Mouse (Mus musculus) small intestine, adult 2 months (tissue): ENCODE measurements around the gene Olfr374.

Source experiments
- CTCF ChIP-seq: fragments of 200-500 bp; IDR thresholded peaks from 2 replicates; pipeline ENCODE4 v1.5.1; 2012; ENCODE audit warnings: low read depth, mild to moderate bottlenecking, control low read depth, inconsistent platforms, low read length, moderate library complexity, mixed read lengths; ENCODE audit not compliant: insufficient replicate concordance, insufficient read length; ENCODE audit errors: extremely low read depth
- POLR2A ChIP-seq: fragments of 200-500 bp; IDR thresholded peaks from 2 replicates; pipeline ENCODE4 v1.6.1; 2012; ENCODE audit warnings: low read depth, mild to moderate bottlenecking, control low read depth, inconsistent platforms, low read length, moderate library complexity

DNA sequence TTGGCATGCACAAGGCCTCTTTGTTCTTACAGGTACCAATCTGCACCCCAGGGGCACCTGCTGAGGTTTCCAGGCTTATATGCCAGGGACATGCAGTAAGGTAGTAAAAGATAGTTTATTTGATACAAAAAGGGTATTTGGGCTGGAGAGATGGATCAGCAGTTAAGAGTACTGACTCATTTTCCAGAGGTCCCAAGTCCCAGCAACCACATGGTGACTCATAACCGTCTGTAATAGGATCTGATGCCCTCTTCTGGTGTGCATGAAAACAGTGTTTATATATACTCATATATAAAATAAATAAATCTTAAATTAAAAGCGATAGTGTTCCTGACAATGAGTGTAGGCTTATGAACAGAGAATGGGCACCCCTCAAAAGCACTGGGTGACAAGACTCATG, 51.3 kb downstream of the Olfr374 start:
- no peak for TF ChIP-seq POLR2A
- no peak for TF ChIP-seq CTCF
